Mouse (Mus musculus) cerebellum, postnatal 14 days (tissue): Measurements from ENCODE around the gene Vmn1r221.
A peak's percentile ranks its signal among the peaks of the same experiment; 100 is the strongest.
"Not testable (repeated sequence)": the region's sequence is repeated elsewhere in the genome, so short reads cannot be mapped to it uniquely, and the experiment has no call there.

Source experiments
- DNase-seq, 2 experiments: peaks; one replicate each; pipeline ENCODE4 v3.0.0; 2021; ENCODE audit warnings: mixed read lengths in 2 of 2

Gene Vmn1r221

DNA sequence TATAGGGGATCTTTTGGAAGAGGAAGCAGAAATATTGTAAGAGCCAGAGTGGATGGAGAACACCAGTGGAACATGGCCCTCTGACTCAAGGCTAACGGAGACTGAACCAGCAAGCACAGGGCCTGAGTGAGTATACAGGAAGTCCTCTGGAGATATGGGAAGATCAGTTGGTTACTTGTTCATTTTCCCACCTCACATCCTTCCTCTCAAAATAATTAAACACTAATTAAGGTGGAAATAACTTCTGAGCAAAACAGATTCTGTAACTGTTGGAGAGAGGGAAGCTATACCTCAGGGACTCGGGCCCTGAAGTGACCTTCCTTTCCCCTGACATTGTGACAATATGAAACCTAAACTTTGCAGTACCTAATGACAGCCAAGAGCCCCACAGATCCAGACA, at the start of gene Vmn1r221:
Gene Vmn1r221, plus strand, starts transcription at position 301 of the 400 bp plus-strand sequence.
- DNase-seq, result not testable (repeated sequence)

DNA sequence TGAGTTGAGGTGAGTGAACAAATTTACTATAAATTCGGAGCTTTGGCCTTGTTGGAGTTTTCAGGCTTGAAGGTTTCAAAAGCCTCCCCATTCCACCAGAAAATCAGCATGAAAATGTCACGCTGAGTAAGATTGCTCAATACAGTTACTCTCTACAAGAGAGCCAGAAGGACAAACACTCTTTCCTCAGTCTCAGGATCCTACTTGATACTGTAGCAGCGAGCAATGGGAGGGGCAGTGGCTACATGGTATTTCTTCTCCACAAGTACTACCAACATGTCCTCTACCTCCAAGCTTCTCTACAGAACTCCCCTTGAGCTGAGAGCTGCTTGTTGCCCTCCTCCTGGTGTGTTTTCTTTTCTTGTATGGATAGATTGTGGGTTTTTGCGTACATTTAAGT, 47.5 kb upstream of the Vmn1r221 start:
- not testable (repeated sequence) for DNase-seq

DNA sequence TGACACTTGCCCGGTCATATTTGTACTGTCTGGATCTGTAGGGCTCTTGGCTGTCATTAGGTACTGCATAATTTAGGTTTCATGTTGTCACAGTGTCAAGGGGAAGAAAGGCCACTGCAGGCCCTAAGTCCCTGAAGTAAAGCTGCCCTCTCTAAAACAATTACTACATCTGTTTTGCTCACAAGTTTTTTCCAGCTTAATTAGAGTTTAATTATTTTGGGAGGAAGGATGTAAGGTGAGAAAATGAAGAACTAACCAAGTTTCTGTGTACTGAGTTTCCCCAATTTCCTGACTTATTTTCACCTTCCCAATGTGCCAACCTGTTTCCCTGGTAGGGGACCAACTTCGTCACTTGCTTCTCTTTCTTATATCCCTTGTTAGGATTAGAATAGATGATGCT, 26.1 kb upstream of the Vmn1r221 start, which contains the start of gene Vmn1r220:
Gene Vmn1r220, minus strand, starts transcription at position 101 of the 400 bp plus-strand sequence.
- no peak for DNase-seq

DNA sequence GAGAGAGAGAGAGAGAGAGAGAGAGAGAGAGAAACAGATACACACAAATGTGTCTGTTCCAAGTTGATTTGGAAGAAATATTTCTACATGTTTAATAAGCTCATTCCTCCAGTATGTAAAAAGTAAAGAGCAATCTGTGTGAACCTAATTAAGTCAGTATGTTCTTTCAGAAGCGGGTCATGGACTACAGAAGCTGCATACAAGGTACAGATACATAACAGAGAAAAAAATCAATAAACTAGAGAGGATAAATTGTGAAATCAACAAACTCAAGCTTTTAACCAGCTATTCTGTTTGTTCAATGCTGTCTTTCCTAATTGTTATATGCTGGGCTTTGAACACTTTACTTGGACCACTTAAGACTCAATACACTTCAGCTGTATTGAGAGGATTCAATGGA, 10.0 kb upstream of the Vmn1r221 start:
- not testable (repeated sequence) for DNase-seq

DNA sequence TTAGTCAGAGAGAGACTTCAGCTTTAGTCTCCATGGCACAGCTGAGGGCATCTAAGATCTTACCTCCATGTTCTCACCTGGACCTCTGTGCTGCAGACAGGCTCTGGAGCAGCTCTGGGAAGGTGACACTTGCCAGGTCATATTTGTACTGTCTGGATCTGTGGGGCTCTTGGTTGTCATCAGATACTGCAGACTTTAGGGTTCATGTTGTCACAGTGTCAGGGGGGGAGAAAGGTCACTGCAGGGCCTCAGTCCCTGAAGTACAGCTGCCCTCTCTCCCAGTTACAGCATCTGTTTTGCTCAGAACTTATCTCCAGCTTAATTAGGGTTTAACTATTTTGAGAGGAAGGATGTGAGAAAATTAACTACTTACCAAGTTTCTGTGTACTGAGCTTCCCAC, 21.9 kb downstream of the Vmn1r221 start, which contains the start of gene Vmn1r222:
Gene Vmn1r222, minus strand, starts transcription at position 101 of the 400 bp plus-strand sequence.
- DNase-seq, result not testable (repeated sequence)

DNA sequence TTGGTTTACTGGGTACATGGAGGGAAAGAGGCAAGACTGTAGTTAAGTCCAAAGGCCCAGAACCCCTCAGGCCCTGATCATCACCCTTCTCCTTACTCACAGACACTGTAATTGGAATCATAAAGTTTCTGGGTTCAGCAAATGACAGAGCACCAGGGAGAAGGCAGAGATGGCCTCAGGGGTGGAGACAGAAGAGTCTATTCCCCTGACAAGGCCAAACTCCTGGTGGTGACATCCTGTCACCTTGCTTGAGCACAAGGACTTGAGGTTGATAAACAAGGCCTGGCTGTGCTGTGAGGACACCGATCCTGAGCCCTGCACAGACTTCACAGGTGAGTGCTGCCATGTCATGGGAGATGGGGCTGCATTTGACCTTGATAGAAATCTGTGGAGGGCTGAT, 32.9 kb downstream of the Vmn1r221 start, which contains the start of gene Vmn1r223:
Gene Vmn1r223, plus strand, starts transcription at position 301 of the 400 bp plus-strand sequence.
- not testable (repeated sequence) for DNase-seq

- DNase-seq, result no peak
Observed at GRCm38 (mm10) chr13:23258546-23259048, 44.7 kb downstream of the Vmn1r221 start.

DNA sequence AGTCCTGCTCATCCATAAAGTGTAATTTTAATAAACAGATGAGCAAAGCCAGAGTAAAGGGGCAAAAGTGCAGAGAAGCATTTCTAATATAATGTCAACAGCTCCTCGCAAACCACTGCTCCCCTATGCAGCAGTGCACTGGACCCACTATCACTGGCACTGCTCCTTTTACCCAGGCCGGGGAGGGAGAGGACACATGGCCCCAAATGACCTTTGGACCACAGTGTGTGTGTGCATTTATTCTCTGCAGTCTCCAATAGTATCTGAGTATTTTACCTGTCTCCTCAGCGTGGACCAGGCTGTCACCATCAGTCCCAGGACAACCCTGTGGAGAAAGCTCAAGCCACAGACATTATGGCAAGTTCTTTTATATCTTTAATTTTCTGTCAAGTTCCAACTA, 54.7 kb downstream of the Vmn1r221 start:
- DNase-seq, result not testable (repeated sequence)

- DNase-seq, result peak; percentile 9 to 22
Observed at GRCm38 (mm10) chr13:23269127-23269526, 55.2 kb downstream of the Vmn1r221 start.

DNA sequence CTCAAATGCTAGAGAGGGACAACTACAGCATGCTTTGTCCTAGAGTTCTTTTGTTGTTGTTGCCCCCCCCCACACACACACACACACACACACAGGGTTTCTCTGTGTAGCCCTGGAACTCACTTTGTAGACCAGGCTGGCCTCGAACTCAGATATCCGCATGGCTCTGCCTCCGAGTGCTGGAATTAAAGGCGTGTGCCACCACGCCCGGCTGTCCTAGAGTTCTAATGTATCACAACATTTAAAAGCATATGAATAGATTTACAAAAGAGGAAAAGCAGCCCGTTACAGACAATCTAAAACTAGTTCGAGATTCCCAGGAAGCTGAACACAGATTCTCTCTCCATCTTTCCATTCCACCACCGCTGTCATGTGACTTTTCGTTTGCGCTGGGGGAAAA, 55.8 kb downstream of the Vmn1r221 start:
- DNase-seq, result peak; percentile 6 to 39

DNA sequence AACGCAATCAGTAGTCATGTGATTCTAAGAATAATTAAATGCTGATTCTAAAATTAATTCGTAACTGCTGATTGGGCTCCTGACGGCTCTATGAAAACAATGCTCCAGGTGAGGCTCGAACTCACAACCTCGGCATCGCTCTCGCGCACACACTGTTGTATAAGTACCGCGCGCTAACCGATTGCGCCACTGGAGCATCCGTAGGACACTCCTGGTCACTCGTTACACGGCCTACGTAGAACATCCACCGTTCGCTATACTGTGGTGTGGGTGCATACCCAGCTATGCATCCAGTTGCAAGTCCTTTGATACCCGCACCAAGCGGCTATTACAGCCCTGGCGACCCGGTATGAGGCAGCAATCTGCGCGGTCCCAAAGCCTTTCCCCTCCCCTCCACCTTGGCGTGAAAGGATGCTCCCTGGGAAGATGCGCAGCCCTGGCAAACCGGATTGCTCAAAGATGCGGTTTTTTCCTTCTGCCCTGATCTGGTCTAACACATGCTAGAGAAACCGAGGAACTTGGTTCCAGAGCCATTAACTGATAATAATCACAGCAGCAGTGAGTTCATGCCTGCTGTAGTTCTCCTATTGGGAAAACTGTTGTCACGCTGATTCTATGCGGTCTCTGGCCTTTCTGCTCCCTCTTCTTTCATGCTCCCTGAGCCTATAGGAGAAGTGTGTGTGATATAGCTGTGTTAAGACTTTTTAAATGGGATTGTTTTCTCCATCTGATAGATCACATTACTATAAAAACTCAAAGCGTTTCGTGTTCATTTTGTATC, 56.6 kb downstream of the Vmn1r221 start:
- peak; percentile 54 to 68 for DNase-seq
